In genomic region chr14:101729237-101729971, GRCm38 (mm10) we compare ENCODE assay signal across 8 mouse cellular contexts. TPM values are rescaled to one million over a fixed set of nuclear protein-coding genes. Genes with fewer than 3 reads are reported as not detected.
DNase-seq lines count a peak whose midpoint lies in the region; ATAC-seq and TF ChIP-seq lines count a peak whose summit lies in the region.

Gene Gm9922, minus strand, starts transcription at chr14:101729814.
Gene Lmo7, plus strand, starts transcription at chr14:101729957.

- H3K27ac ChIP-seq in forebrain, embryonic 15.5 days (replicated peaks): no peak within 1 kb of the TSS

- peak within 1 kb of the TSS; percentile 60 for H3K9ac ChIP-seq in forebrain, embryonic 15.5 days (replicated peaks)

- H3K4me1 ChIP-seq in forebrain, embryonic 15.5 days: peaks cover 14% of the 10 kb centered on the region

- no peak for TF ChIP-seq POLR2A in brain, embryonic 14.5 days (IDR thresholded peaks at IDR 0.05; ENCODE audit: borderline replicate concordance, extremely low read depth, insufficient read depth, insufficient read length, poor library complexity, severe bottlenecking)

- under 1% methylated on average over 51 of the region's 51 CpGs for WGBS in forebrain, embryonic 15.5 days
- 1% methylated on average over 51 of the region's 51 CpGs for WGBS in large intestine, adult 2 months

- no peaks in the 10 kb centered on the region for H3K36me3 ChIP-seq in forebrain, embryonic 15.5 days

- TF ChIP-seq CTCF in brain, embryonic 14.5 days (IDR thresholded peaks at IDR 0.05; ENCODE audit: borderline replicate concordance, extremely low read depth, insufficient read depth, insufficient read length): no peak

- intact Hi-C loops in heart, postnatal 25 days (cut with DNase I): no loop called here

- H3K4me2 ChIP-seq in forebrain, embryonic 15.5 days (replicated peaks): peak within 1 kb of the TSS; percentile 100

- peak within 1 kb of the TSS; percentile 78 for H3K4me3 ChIP-seq in forebrain, embryonic 15.5 days

- ATAC-seq in forebrain, embryonic 15.5 days (replicated peaks): peak; percentile 88

- DNase-seq in ES-CJ7 (ENCODE audit: low read depth, low spot score): peak; percentile 80
- peak; percentile 61 for DNase-seq in brain, embryonic 14.5 days (ENCODE audit: low read depth)
- peak; percentile 71 for DNase-seq in heart, postnatal 25 days (ENCODE audit: low spot score)
- peak; percentile 18 for DNase-seq in large intestine, adult 2 months (ENCODE audit: low read depth, low spot score)
- DNase-seq in lung, postnatal 10 days: peak; percentile 72
- peak; percentile 76 for DNase-seq in ovary, postnatal 36 days (ENCODE audit: low spot score)
- DNase-seq in urinary bladder, postnatal 25 days (ENCODE audit: low spot score): peak; percentile 59

- H3K27me3 ChIP-seq in forebrain, embryonic 15.5 days: peaks cover 21% of the 10 kb centered on the region; the same call in 1 of the 2 replicates

- no peaks in the 10 kb centered on the region for H3K9me3 ChIP-seq in forebrain, embryonic 15.5 days

RNA-seq across cellular contexts. Expression of gene Gm9922, which starts in this region (rescaled TPM):
- 0.24 and 0.38 TPM in 2 replicates for polyA plus RNA-seq in brain, embryonic 14.5 days (2012; rRNA removed)
- 0.76 and 1.5 TPM in 2 replicates for polyA plus RNA-seq in forebrain, embryonic 15.5 days (2015; fragmentation: Nextera tagmentation; extraction: Ambion mirVana)
- total RNA-seq in heart, postnatal 25 days (2021): 1 to 10 TPM in 1 of 2 experiments, under 1 TPM in 1; 0.68 to 1.2 TPM
- 0.38 and 0.53 TPM in 2 replicates for polyA plus RNA-seq in large intestine, adult 2 months (2012; rRNA removed)

RNA-seq across cellular contexts. Expression of gene Lmo7, which starts in this region (rescaled TPM):
- polyA plus RNA-seq in brain, embryonic 14.5 days (2012; rRNA removed): 3.9 and 4.0 TPM in 2 replicates
- 12.8 and 14.4 TPM in 2 replicates for polyA plus RNA-seq in forebrain, embryonic 15.5 days (2015; fragmentation: Nextera tagmentation; extraction: Ambion mirVana)
- 100 to 1,000 TPM; 396 to 411 TPM for total RNA-seq in heart, postnatal 25 days (2021)
- 56.0 and 105 TPM in 2 replicates for polyA plus RNA-seq in large intestine, adult 2 months (2012; rRNA removed)

Comparison
In these comparisons a context has a peak if more than half of its experiments do, and no peak if none do; other contexts are left out.
1. DNase-seq: peak in every context shown above with its lines; median percentile 80 in ES-CJ7; 76 in ovary, postnatal 36 days; 72 in lung, postnatal 10 days; 71 in heart, postnatal 25 days; 61 in brain, embryonic 14.5 days; 59 in urinary bladder, postnatal 25 days; 18 in large intestine, adult 2 months.